Mouse (Mus musculus) left cerebral cortex, adult 9 months (tissue): ENCODE results near the gene C1ql4.
"Not testable (repeated sequence)": the region's sequence is repeated elsewhere in the genome, so short reads cannot be mapped to it uniquely, and the experiment has no call there.

Experiments used
- DNase-seq, 2 experiments: peaks; one replicate each; pipeline ENCODE4 v3.0.0; 2022; ENCODE audit warnings: low spot score in 2 of 2

Gene C1ql4

GRCm38 (mm10) chr15:99098493-99098861 lies 10.9 kb upstream of the C1ql4 start:
- DNase-seq, result no peak

- no peak for DNase-seq
Measured at GRCm38 (mm10) chr15:99097840-99098492, 10.3 kb upstream of the C1ql4 start.

GRCm38 (mm10) chr15:99096831-99097500 lies 9.3 kb upstream of the C1ql4 start:
- DNase-seq, result no peak

GRCm38 (mm10) chr15:99096061-99096793 lies 8.6 kb upstream of the C1ql4 start:
- no peak for DNase-seq

- no peak for DNase-seq
Measured at GRCm38 (mm10) chr15:99095356-99095755, 7.7 kb upstream of the C1ql4 start.

GRCm38 (mm10) chr15:99094631-99095270 lies 7.1 kb upstream of the C1ql4 start:
- DNase-seq, result no peak

- no peak for DNase-seq
Measured at GRCm38 (mm10) chr15:99093291-99094258, 6.0 kb upstream of the C1ql4 start.

GRCm38 (mm10) chr15:99092870-99093269 lies 5.3 kb upstream of the C1ql4 start, which contains the start of gene Dnajc22:
Dnajc22 (plus strand) TSS chr15:99093170.
- DNase-seq, result no peak

GRCm38 (mm10) chr15:99089069-99089468 lies 1.5 kb upstream of the C1ql4 start:
- no peak for DNase-seq

- DNase-seq, result peak in 1 of 2 experiments; percentile 28
Measured at GRCm38 (mm10) chr15:99088292-99088691, 675 bp upstream of the C1ql4 start.

- no peak for DNase-seq
Measured at GRCm38 (mm10) chr15:99085997-99086396, 1.6 kb downstream of the C1ql4 start.

- no peak for DNase-seq
Measured at GRCm38 (mm10) chr15:99084618-99085017, 3.0 kb downstream of the C1ql4 start.

- no peak for DNase-seq
Measured at GRCm38 (mm10) chr15:99083867-99084557, 3.6 kb downstream of the C1ql4 start.

- peak in 1 of 2 experiments; percentile 53 for DNase-seq
Measured at GRCm38 (mm10) chr15:99083258-99083657, 4.4 kb downstream of the C1ql4 start.

- DNase-seq, result no peak
Measured at GRCm38 (mm10) chr15:99082840-99083239, 4.8 kb downstream of the C1ql4 start.

GRCm38 (mm10) chr15:99082322-99082721 lies 5.3 kb downstream of the C1ql4 start:
- DNase-seq, result no peak

- no peak for DNase-seq
Measured at GRCm38 (mm10) chr15:99079804-99080203, 7.8 kb downstream of the C1ql4 start.

- no peak for DNase-seq
Measured at GRCm38 (mm10) chr15:99078181-99078910, 9.3 kb downstream of the C1ql4 start.

GRCm38 (mm10) chr15:99076011-99076410 lies 11.6 kb downstream of the C1ql4 start:
- DNase-seq, result not testable (repeated sequence)
